Mouse (Mus musculus): ENCODE data around the gene Fhl2. TPM values are rescaled to one million over a fixed set of nuclear protein-coding genes. Genes with fewer than 3 reads are reported as not detected.
A peak's percentile ranks its signal among the peaks of the same experiment; 100 is the strongest.

Fhl2 gene
- polyA plus RNA-seq, 1 experiment from 2014 or later, result 380 TPM

DNA sequence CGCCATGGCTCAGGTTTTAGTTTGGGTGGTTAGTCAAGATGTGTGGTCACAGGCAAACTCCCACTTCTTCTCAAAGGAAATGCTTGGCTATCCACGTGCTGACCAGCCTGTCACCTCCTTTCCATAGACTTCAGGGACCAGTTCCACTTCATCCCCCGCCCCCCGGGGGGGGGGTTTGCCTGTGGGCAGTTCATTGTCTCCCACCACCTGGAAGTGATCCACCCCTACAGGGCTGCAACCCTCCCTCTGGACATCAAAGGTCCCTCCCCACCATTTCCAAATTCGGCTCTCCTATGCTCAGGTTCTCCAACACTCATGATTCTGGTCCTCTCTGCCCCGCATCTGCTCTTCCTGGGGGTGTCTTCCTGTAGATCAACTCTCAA is 33.7 kb downstream of the Fhl2 start:
- ChIA-PET POLR2A (interaction anchor here (0.9 to 5.3 kb wide), 14 partner anchors 10 to 117 kb away, joined by 3 to 40 read pairs (median 5); no protein-coding TSS in a partner anchor), CTCF (interaction anchor here (1.3 to 3.3 kb wide), 5 partner anchors 24 to 101 kb away, joined by 3 to 14 read pairs (median 9); no protein-coding TSS in a partner anchor)
- no peak for DNase-seq (ENCODE audit: low read depth, low spot score)
- H3K27me3 ChIP-seq, result no peaks in the 10 kb centered on the region
- ATAC-seq, result peak; percentile 6
- no peak for TF ChIP-seq CTCF (IDR thresholded peaks at IDR 0.05)
- in situ Hi-C loops (cut with MboI; ENCODE audit: low pct_unique_long_range_greater_than_20kb), result loop anchor here (5.0 kb wide), 1 partner anchor 59 kb away; no protein-coding TSS in a partner anchor

GRCm38 (mm10) chr1:43162394-43162793 is 34.4 kb downstream of the Fhl2 start:
- H3K27me3 ChIP-seq, result no peaks in the 10 kb centered on the region
- ATAC-seq (no peak), DNase-seq (ENCODE audit: low read depth, low spot score) (no peak)
- TF ChIP-seq CTCF (IDR thresholded peaks at IDR 0.05), result no peak
- ChIA-PET CTCF (interaction anchor here (0.9 to 1.8 kb wide), 5 partner anchors 15 to 101 kb away, joined by 3 to 5 read pairs (median 4); no protein-coding TSS in a partner anchor), POLR2A (interaction anchor here (0.7 to 5.3 kb wide), 13 partner anchors 15 to 118 kb away, joined by 3 to 40 read pairs (median 4); no protein-coding TSS in a partner anchor)
- in situ Hi-C loops (cut with MboI; ENCODE audit: low pct_unique_long_range_greater_than_20kb), result loop anchor here (5.0 kb wide), 1 partner anchor 60 kb away; no protein-coding TSS in a partner anchor

- CTCF ChIA-PET, result interaction anchor here (0.9 to 1.6 kb wide), 2 partner anchors 9 to 104 kb away, joined by 3 to 4 read pairs; no protein-coding TSS in a partner anchor
- no peaks in the 10 kb centered on the region for H3K27me3 ChIP-seq
- in situ Hi-C loops (cut with MboI; ENCODE audit: low pct_unique_long_range_greater_than_20kb), result no loop called here
- POLR2A ChIA-PET, result interaction anchor here (0.9 to 5.3 kb wide), 4 partner anchors 8 to 65 kb away, joined by 4 to 40 read pairs (median 7); no protein-coding TSS in a partner anchor
- no peak for ATAC-seq
- TF ChIP-seq CTCF (IDR thresholded peaks at IDR 0.05), result no peak
- no peak for DNase-seq (ENCODE audit: low read depth, low spot score)
These were observed 37.4 kb downstream of the Fhl2 start for GRCm38 (mm10) chr1:43159429-43159828.

DNA sequence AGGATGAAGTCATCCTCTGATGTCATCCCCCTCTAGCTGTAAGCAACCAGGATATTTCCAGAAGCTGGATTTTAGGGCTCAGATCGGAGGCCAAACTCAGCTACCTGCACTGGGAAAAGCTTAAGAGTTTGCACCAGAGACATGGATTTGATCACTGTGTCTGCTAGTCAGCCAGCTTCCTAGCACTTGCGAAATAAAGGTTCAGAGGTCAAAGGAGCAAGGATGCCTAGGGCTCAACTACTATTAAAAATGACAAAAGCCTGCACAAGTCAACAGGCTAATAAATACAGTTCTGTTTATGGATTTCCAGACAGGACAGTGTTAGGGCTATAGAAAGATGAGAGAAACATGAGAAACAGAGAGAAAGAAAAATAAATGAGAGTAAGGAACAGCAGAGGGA is 38.9 kb downstream of the Fhl2 start:
- CTCF ChIA-PET, result interaction anchor here (1.0 kb wide), 1 partner anchor 101 kb away, joined by 3 read pairs; no protein-coding TSS in a partner anchor

GRCm38 (mm10) chr1:43154491-43154890 is 42.3 kb downstream of the Fhl2 start:
- in situ Hi-C loops (cut with MboI; ENCODE audit: low pct_unique_long_range_greater_than_20kb), result no loop called here
- CTCF ChIA-PET, result interaction anchor here (0.7 to 2.2 kb wide), 5 partner anchors 14 to 110 kb away, joined by 3 to 8 read pairs (median 3); no protein-coding TSS in a partner anchor
- POLR2A ChIA-PET, result interaction anchor here (0.6 to 1.3 kb wide), 3 partner anchors 69 to 378 kb away, joined by 3 to 4 read pairs (median 4); no protein-coding TSS in a partner anchor
- no peak for ATAC-seq
- no peak for DNase-seq (ENCODE audit: low read depth, low spot score)
- H3K27me3 ChIP-seq, result no peaks in the 10 kb centered on the region
- TF ChIP-seq CTCF (IDR thresholded peaks at IDR 0.05), result no peak

More for the DNA sequence above, 38.9 kb downstream of the Fhl2 start:
- ATAC-seq (no peak), DNase-seq (ENCODE audit: low read depth, low spot score) (no peak)
- TF ChIP-seq CTCF (IDR thresholded peaks at IDR 0.05), result no peak
- in situ Hi-C loops (cut with MboI; ENCODE audit: low pct_unique_long_range_greater_than_20kb), result no loop called here
- H3K27me3 ChIP-seq, result no peaks in the 10 kb centered on the region
- POLR2A ChIA-PET, result interaction anchor here (1.6 kb wide), 1 partner anchor 11 kb away, joined by 3 read pairs; no protein-coding TSS in a partner anchor

GRCm38 (mm10) chr1:43153538-43153937 is 43.2 kb downstream of the Fhl2 start:
- no peaks in the 10 kb centered on the region for H3K27me3 ChIP-seq
- CTCF ChIA-PET, result interaction anchor here (0.7 to 2.2 kb wide), 3 partner anchors 13 to 15 kb away, joined by 3 to 8 read pairs (median 3); no protein-coding TSS in a partner anchor
- no peak for TF ChIP-seq CTCF (IDR thresholded peaks at IDR 0.05)
- in situ Hi-C loops (cut with MboI; ENCODE audit: low pct_unique_long_range_greater_than_20kb), result no loop called here
- ATAC-seq (no peak), DNase-seq (ENCODE audit: low read depth, low spot score) (no peak)
- POLR2A ChIA-PET, result interaction anchor here (0.7 to 1.3 kb wide), 2 partner anchors 70 to 379 kb away, joined by 3 to 4 read pairs; no protein-coding TSS in a partner anchor

- CTCF ChIA-PET, result interaction anchor here (1.4 to 2.9 kb wide), 5 partner anchors 13 to 107 kb away, joined by 3 to 10 read pairs (median 8); no protein-coding TSS in a partner anchor
- no peaks in the 10 kb centered on the region for H3K27me3 ChIP-seq
- TF ChIP-seq CTCF (IDR thresholded peaks at IDR 0.05), result no peak
- in situ Hi-C loops (cut with MboI; ENCODE audit: low pct_unique_long_range_greater_than_20kb), result no loop called here
- ATAC-seq (no peak), DNase-seq (ENCODE audit: low read depth, low spot score) (no peak)
- POLR2A ChIA-PET, result interaction anchor here (1.1 to 2.9 kb wide), 3 partner anchors 11 to 73 kb away, joined by 3 to 14 read pairs (median 6); no protein-coding TSS in a partner anchor
These were observed 44.2 kb downstream of the Fhl2 start for GRCm38 (mm10) chr1:43152626-43153025.

GRCm38 (mm10) chr1:43150225-43150624 is 46.6 kb downstream of the Fhl2 start:
- ChIA-PET CTCF (interaction anchor here (0.9 to 2.9 kb wide), 4 partner anchors 10 to 112 kb away, joined by 3 to 10 read pairs (median 4); no protein-coding TSS in a partner anchor), POLR2A (interaction anchor here (2.1 to 2.9 kb wide), 2 partner anchors 13 to 75 kb away, joined by 6 to 14 read pairs; no protein-coding TSS in a partner anchor)
- DNase-seq (ENCODE audit: low read depth, low spot score) (no peak), ATAC-seq (no peak)
- no peaks in the 10 kb centered on the region for H3K27me3 ChIP-seq
- TF ChIP-seq CTCF (IDR thresholded peaks at IDR 0.05), result no peak
- in situ Hi-C loops (cut with MboI; ENCODE audit: low pct_unique_long_range_greater_than_20kb), result no loop called here

DNA sequence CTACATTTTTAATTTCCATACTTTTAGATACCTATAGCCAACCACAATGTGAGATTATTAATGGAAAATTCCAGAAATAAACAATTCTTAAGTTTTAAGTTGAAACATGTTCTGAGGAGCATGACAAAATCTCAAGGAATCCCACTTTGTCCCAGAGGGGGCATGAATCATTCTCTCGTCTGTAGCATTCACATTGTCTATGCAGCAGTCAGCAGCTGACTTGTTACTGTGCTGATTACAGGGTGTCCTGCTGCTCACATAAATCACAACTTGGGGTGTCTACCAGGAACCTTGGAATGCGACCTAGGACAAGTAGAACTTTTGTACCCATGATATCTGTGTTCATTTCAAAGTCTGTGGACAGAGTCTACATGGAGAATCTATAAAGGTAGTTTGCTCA is 49.3 kb downstream of the Fhl2 start:
- CTCF ChIA-PET, result interaction anchor here (0.6 to 1.6 kb wide), 4 partner anchors 9 to 76 kb away, joined by 3 to 5 read pairs (median 3); no protein-coding TSS in a partner anchor
- no peaks in the 10 kb centered on the region for H3K27me3 ChIP-seq
- POLR2A ChIA-PET, result interaction anchor here (0.6 to 1.8 kb wide), 6 partner anchors 12 to 569 kb away, joined by 3 to 9 read pairs (median 5); no protein-coding TSS in a partner anchor
- no peak for TF ChIP-seq CTCF (IDR thresholded peaks at IDR 0.05)
- ATAC-seq, result peak; percentile 14
- in situ Hi-C loops (cut with MboI; ENCODE audit: low pct_unique_long_range_greater_than_20kb), result no loop called here
- no peak for DNase-seq (ENCODE audit: low read depth, low spot score)

DNA sequence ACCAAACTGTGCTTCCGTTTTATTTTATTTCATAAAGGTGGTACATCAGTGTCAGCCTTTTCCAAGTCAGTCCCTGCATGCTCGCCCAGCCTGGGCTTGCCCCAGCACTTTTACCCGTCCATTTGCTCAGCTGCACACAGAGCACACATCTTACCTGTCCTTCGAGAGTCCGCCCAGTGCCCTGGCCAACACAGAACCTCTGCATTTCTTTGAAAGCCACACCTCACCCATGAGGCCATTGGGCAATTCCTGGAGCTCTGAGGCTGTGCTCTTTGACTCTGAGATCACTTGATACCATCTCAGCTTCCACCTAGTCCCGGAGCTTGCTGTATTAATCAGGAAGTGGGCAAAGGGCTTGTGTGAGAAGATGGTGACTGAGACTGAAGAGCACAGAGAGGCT is 51.4 kb downstream of the Fhl2 start:
- no peak for TF ChIP-seq CTCF (IDR thresholded peaks at IDR 0.05)
- in situ Hi-C loops (cut with MboI; ENCODE audit: low pct_unique_long_range_greater_than_20kb), result no loop called here
- ChIA-PET POLR2A (interaction anchor here (0.7 to 2.0 kb wide), 5 partner anchors 10 to 87 kb away, joined by 3 to 10 read pairs (median 3); no protein-coding TSS in a partner anchor), CTCF (interaction anchor here (1.5 to 1.6 kb wide), 2 partner anchors 32 to 115 kb away, joined by 5 to 6 read pairs; no protein-coding TSS in a partner anchor)
- ATAC-seq (no peak), DNase-seq (ENCODE audit: low read depth, low spot score) (no peak)
- H3K27me3 ChIP-seq, result no peaks in the 10 kb centered on the region
